Mouse (Mus musculus): ENCODE results near the gene Camk1d.

GRCm38 (mm10) chr2:5714211-5715053 is at the start of gene Camk1d:
- no peak for TF ChIP-seq MAX (IDR thresholded peaks at IDR 0.05)
- no peak for TF ChIP-seq CEBPB (IDR thresholded peaks at IDR 0.05; ENCODE audit: low read depth)
- no peak for TF ChIP-seq MYOD1 (IDR thresholded peaks at IDR 0.05; ENCODE audit: control insufficient read depth, insufficient read length, low read depth)
- no peak for TF ChIP-seq CTCF (IDR thresholded peaks at IDR 0.05; ENCODE audit: control insufficient read depth, insufficient read depth, insufficient read length)
- no peak for TF ChIP-seq MYOG (IDR thresholded peaks at IDR 0.05; ENCODE audit: control insufficient read depth, extremely low read depth, insufficient read length)
- no peak for TF ChIP-seq USF1 (IDR thresholded peaks at IDR 0.05; ENCODE audit: low read depth)
- TF ChIP-seq FOSL1 (IDR thresholded peaks at IDR 0.05; ENCODE audit: insufficient read depth, low read length, poor library complexity, severe bottlenecking), result no peak
